Mouse (Mus musculus) right cerebral cortex, postnatal 10 days (tissue): Measurements from ENCODE around the gene Ttc41.
"Not testable (repeated sequence)": the region's sequence is repeated elsewhere in the genome, so short reads cannot be mapped to it uniquely, and the experiment has no call there.

Experiments used
- DNase-seq, 2 experiments: peaks; one replicate each; pipeline ENCODE4 v3.0.0; 2021; ENCODE audit warnings: low spot score in 2 of 2

Gene Ttc41

GRCm38 (mm10) chr10:86705318-86705921 lies at the start of gene Ttc41, which contains the start of gene Hsp90b1:
Gene Ttc41, plus strand, starts transcription at chr10:86705811.
Gene Hsp90b1, minus strand, starts transcription at chr10:86705509.
- DNase-seq: peak; percentile 100

- not testable (repeated sequence) for DNase-seq
Observed at GRCm38 (mm10) chr10:86670550-86670949, 35.1 kb upstream of the Ttc41 start.

- not testable (repeated sequence) for DNase-seq
Observed at GRCm38 (mm10) chr10:86684797-86685178, 20.8 kb upstream of the Ttc41 start.

- peak; percentile 83 to 87 for DNase-seq
Observed at GRCm38 (mm10) chr10:86685179-86686016, 20.2 kb upstream of the Ttc41 start.

GRCm38 (mm10) chr10:86686017-86686360 lies 19.6 kb upstream of the Ttc41 start:
- DNase-seq: not testable (repeated sequence)

GRCm38 (mm10) chr10:86700251-86700650 lies 5.4 kb upstream of the Ttc41 start:
- no peak for DNase-seq

- DNase-seq: no peak
Observed at GRCm38 (mm10) chr10:86700973-86701372, 4.6 kb upstream of the Ttc41 start.

GRCm38 (mm10) chr10:86702312-86702920 lies 3.2 kb upstream of the Ttc41 start:
- no peak for DNase-seq

- DNase-seq: no peak
Observed at GRCm38 (mm10) chr10:86703375-86703774, 2.2 kb upstream of the Ttc41 start.

GRCm38 (mm10) chr10:86704141-86704540 lies 1.5 kb upstream of the Ttc41 start:
- DNase-seq: no peak

- peak; percentile 50 to 55 for DNase-seq
Observed at GRCm38 (mm10) chr10:86704589-86705191, 921 bp upstream of the Ttc41 start.

GRCm38 (mm10) chr10:86705922-86706752 lies 526 bp downstream of the Ttc41 start:
- DNase-seq: peak; percentile 82 to 89

GRCm38 (mm10) chr10:86707134-86707533 lies 1.5 kb downstream of the Ttc41 start:
- no peak for DNase-seq

- DNase-seq: no peak
Observed at GRCm38 (mm10) chr10:86712156-86712555, 6.5 kb downstream of the Ttc41 start.

GRCm38 (mm10) chr10:86727548-86727980 lies 22.0 kb downstream of the Ttc41 start:
- peak; percentile 52 to 66 for DNase-seq

- peak; percentile 44 to 46 for DNase-seq
Observed at GRCm38 (mm10) chr10:86728176-86728575, 22.6 kb downstream of the Ttc41 start.

GRCm38 (mm10) chr10:86730823-86731499 lies 25.4 kb downstream of the Ttc41 start:
- DNase-seq: peak; percentile 79 to 88

GRCm38 (mm10) chr10:86731500-86731863 lies 25.9 kb downstream of the Ttc41 start:
- no peak for DNase-seq

- DNase-seq: no peak
Observed at GRCm38 (mm10) chr10:86735036-86735435, 29.4 kb downstream of the Ttc41 start.

- DNase-seq: no peak
Observed at GRCm38 (mm10) chr10:86742918-86743317, 37.3 kb downstream of the Ttc41 start.

- no peak for DNase-seq
Observed at GRCm38 (mm10) chr10:86744306-86744705, 38.7 kb downstream of the Ttc41 start.
